Mouse (Mus musculus): ENCODE measurements around the gene Polr2b. TPM values are rescaled to one million over a fixed set of nuclear protein-coding genes. Genes with fewer than 3 reads are reported as not detected.

The Polr2b gene
- polyA plus RNA-seq, 1 experiment: 60.6 TPM

DNA sequence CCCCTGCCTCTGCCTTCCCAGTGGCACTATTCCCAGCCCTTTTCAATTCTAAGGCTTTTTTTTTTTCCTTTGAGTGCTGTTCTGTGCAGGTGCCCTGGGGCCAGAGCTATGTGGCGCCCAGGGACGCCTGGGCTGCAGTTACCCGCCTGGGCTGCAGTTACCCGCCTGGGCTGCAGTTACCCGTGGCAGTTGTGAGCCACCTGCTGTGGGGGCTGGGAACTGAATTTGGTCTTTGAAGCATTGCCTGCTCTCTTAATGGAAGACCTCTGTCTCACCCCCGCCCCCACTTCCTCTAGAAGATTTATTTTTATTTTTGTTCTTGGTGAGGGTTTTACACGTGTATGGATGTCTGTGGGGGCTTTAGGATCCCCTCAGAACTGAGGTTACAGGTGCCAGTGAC, 36.8 kb upstream of the Polr2b start:
- DNase-seq (ENCODE audit: low read depth): no peak
- TF ChIP-seq POLR2A (IDR thresholded peaks at IDR 0.05; ENCODE audit: borderline replicate concordance, extremely low read depth, insufficient read depth, insufficient read length, poor library complexity, severe bottlenecking) (no peak), CTCF (IDR thresholded peaks at IDR 0.05; ENCODE audit: borderline replicate concordance, extremely low read depth, insufficient read depth, insufficient read length) (no peak)

DNA sequence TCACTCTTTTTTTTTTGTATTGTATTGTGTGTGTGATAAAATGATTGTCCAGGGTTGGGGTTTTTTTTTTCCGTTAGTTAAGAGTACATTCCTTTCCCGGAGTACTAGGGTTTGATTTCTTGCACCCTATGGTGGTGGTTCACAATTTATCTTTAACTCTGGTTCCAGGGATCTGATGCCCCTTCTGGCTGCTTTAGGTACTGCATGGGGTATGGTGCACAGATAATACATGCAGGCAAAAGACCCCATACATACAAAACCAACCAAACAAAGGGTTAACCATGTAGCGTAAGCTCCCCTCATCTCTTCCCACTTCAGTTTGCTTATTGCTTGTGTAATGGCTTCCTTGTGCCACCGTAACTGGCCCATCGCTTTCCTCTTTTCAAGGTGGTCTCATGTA, 34.0 kb upstream of the Polr2b start:
- TF ChIP-seq POLR2A (IDR thresholded peaks at IDR 0.05; ENCODE audit: borderline replicate concordance, extremely low read depth, insufficient read depth, insufficient read length, poor library complexity, severe bottlenecking): no peak
- TF ChIP-seq CTCF (IDR thresholded peaks at IDR 0.05; ENCODE audit: borderline replicate concordance, extremely low read depth, insufficient read depth, insufficient read length): peak; percentile 60; the same call in 1 of the 2 replicates
- peak; percentile 40 for DNase-seq (ENCODE audit: low read depth)

DNA sequence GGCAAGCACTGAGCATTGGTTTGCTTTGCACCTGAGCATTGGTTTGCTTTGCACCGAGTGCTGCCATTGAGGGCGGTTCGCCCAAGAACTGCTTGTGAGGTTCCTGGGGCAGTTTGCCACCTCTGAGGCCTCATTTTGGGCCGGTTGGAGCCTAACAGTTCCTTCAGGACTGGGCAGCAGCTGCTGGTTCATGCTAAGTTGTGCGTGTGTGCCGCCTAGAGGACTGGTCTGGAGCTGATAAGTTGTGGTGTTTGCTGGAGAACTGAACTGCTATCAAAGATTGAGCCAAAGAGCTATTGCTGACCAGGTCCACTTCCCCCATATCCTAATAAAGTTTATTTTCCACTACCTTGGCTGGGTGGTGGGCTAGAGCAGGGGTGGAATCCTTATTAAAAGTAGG, 32.7 kb upstream of the Polr2b start:
- TF ChIP-seq CTCF (IDR thresholded peaks at IDR 0.05; ENCODE audit: borderline replicate concordance, extremely low read depth, insufficient read depth, insufficient read length): no peak
- TF ChIP-seq POLR2A (IDR thresholded peaks at IDR 0.05; ENCODE audit: borderline replicate concordance, extremely low read depth, insufficient read depth, insufficient read length, poor library complexity, severe bottlenecking): no peak
- DNase-seq (ENCODE audit: low read depth): no peak

DNA sequence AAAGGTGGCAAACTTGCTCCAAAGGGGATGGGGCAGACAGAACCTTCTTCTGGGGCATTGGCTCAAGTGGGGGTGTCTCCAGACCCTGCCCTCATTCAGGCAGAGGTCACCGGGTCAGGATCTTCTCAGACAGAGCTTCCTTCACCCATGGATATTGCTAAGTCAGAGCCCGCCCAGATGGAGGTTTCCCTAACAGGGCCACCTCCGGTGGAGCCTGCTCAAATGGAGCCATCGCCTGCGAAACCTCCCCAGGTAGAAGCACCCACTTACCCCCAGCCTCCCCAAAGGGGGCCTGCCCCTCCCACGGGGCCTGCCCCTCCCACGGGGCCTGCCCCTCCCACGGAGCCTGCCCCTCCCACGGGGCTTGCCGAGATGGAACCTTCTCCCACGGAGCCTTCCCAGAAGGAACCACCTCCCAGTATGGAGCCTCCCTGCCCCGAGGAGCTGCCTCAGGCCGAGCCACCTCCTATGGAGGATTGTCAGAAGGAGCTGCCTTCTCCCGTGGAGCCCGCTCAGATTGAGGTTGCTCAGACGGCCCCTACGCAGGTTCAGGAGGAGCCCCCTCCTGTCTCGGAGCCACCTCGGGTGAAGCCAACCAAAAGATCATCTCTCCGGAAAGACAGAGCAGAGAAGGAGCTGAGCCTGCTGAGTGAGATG, 28.3 kb upstream of the Polr2b start:
- DNase-seq (ENCODE audit: low read depth): no peak
- no peak for TF ChIP-seq POLR2A (IDR thresholded peaks at IDR 0.05; ENCODE audit: borderline replicate concordance, extremely low read depth, insufficient read depth, insufficient read length, poor library complexity, severe bottlenecking)
- no peak for TF ChIP-seq CTCF (IDR thresholded peaks at IDR 0.05; ENCODE audit: borderline replicate concordance, extremely low read depth, insufficient read depth, insufficient read length)

DNA sequence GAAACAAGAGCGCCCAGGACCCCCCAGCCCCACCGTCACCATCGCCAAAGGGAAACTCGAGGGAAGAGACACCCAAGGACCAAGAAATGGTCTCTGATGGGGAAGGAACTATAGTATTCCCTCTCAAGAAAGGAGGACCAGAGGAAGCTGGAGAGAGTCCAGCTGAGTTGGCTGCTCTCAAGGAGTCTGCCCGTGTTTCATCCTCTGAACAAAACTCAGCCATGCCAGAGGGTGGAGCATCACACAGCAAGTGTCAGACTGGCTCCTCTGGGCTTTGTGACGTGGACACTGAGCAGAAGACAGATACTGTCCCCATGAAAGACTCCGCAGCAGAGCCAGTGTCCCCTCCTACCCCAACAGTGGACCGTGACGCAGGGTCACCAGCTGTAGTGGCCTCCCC, 27.7 kb upstream of the Polr2b start:
- DNase-seq (ENCODE audit: low read depth): peak; percentile 25
- no peak for TF ChIP-seq CTCF (IDR thresholded peaks at IDR 0.05; ENCODE audit: borderline replicate concordance, extremely low read depth, insufficient read depth, insufficient read length)
- TF ChIP-seq POLR2A (IDR thresholded peaks at IDR 0.05; ENCODE audit: borderline replicate concordance, extremely low read depth, insufficient read depth, insufficient read length, poor library complexity, severe bottlenecking): no peak

DNA sequence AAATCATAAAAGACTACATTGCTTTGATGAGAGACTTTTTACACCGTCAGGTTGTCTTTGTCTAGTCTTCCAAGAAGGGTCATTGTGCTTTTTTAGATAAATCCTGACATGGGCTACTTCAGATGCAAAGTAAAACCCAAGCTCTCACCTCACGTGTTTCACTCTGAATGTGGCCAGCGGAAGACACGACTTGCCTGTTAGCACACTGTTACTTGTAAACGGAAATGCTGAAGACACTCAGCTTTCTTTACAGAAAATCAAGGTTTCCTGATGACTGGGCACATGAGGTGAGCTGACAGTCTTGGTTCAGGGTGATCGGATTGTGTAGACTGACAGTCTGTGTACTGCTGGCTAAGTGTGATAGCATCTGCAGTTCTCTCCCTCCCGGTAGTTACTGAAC, 24.3 kb upstream of the Polr2b start:
- DNase-seq (ENCODE audit: low read depth): no peak
- TF ChIP-seq POLR2A (IDR thresholded peaks at IDR 0.05; ENCODE audit: borderline replicate concordance, extremely low read depth, insufficient read depth, insufficient read length, poor library complexity, severe bottlenecking) (no peak), CTCF (IDR thresholded peaks at IDR 0.05; ENCODE audit: borderline replicate concordance, extremely low read depth, insufficient read depth, insufficient read length) (no peak)

DNA sequence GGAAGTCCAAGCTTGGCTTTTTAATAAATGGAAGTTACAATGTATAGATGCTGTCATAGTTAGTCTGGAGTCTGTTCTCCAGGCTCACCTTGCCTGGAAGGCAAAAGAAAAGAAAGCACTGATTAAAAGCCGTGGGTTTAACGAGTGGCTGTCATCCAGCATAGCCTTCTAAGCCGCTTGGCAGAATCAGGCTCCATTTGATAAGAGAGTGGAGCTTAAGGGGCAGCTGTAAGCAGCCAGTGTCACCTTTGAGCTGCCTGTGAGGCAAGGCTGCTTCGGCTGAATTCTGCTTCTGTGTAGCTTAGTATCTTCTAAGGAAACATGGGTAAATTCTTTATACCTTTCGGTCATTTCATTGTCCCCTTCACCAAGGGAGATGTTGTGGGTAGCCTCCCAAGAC, 23.0 kb upstream of the Polr2b start:
- TF ChIP-seq POLR2A (IDR thresholded peaks at IDR 0.05; ENCODE audit: borderline replicate concordance, extremely low read depth, insufficient read depth, insufficient read length, poor library complexity, severe bottlenecking): no peak
- TF ChIP-seq CTCF (IDR thresholded peaks at IDR 0.05; ENCODE audit: borderline replicate concordance, extremely low read depth, insufficient read depth, insufficient read length): no peak
- DNase-seq (ENCODE audit: low read depth): peak; percentile 5

DNA sequence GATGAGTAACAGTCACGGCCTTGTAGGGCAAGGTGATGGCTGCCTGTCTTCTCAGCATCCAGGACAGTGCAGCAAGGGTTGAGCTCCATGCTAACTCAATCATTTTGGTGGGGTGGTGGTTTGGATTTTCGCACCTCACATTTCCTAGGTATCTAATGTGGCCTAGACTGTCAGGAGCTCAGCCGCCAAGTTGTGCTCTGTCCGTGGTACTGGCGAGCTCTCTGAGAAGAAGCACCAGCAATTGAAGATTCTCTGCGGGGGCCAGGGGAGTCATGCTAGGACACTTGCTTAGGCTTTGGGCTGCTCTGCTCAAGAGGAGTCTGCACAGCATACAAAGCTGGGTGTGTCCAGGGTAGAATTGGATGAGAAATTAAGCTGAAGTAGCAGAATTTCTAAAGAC, 22.0 kb upstream of the Polr2b start:
- TF ChIP-seq POLR2A (IDR thresholded peaks at IDR 0.05; ENCODE audit: borderline replicate concordance, extremely low read depth, insufficient read depth, insufficient read length, poor library complexity, severe bottlenecking): no peak
- TF ChIP-seq CTCF (IDR thresholded peaks at IDR 0.05; ENCODE audit: borderline replicate concordance, extremely low read depth, insufficient read depth, insufficient read length): no peak
- DNase-seq (ENCODE audit: low read depth): no peak

DNA sequence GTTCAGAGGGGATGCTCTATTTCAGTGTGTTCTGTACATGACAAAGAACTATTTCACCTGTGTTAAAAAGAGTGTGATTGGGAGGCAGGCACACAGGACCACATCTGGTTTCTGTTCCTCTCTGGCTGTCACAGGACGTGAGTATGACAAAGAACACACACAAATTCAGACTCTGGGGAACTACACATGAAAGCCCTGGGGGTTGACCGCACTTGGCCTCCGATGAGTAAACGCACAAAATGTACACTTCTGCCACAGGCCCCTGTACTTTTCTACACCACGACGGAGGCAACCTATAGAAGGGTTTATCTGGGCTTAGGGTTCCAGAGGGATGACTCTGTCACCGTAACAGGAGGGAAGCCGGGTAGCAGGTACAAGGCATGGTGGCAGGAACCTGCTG, 20.3 kb upstream of the Polr2b start:
- no peak for DNase-seq (ENCODE audit: low read depth)
- TF ChIP-seq CTCF (IDR thresholded peaks at IDR 0.05; ENCODE audit: borderline replicate concordance, extremely low read depth, insufficient read depth, insufficient read length) (no peak), POLR2A (IDR thresholded peaks at IDR 0.05; ENCODE audit: borderline replicate concordance, extremely low read depth, insufficient read depth, insufficient read length, poor library complexity, severe bottlenecking) (no peak)

DNA sequence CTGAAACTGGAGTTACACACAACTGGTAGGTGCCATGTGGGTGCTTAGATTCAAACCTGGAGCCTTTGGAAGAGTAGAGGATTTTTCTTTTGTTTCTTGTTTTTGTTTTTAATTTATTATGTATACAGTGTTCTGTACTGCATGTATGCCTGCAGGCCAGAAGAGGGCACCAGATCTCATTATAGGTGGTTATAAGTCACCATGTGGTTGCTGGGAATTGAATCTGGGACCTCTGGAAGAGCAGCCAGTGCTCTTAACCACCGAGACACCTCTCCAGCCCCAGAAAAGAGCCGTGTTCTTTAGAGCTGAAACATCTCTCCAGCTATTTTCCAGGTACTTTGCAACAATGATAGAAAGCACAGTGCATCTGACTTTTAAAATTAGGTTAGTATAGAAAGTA, 19.3 kb upstream of the Polr2b start:
- DNase-seq (ENCODE audit: low read depth): no peak
- TF ChIP-seq POLR2A (IDR thresholded peaks at IDR 0.05; ENCODE audit: borderline replicate concordance, extremely low read depth, insufficient read depth, insufficient read length, poor library complexity, severe bottlenecking) (no peak), CTCF (IDR thresholded peaks at IDR 0.05; ENCODE audit: borderline replicate concordance, extremely low read depth, insufficient read depth, insufficient read length) (no peak)

DNA sequence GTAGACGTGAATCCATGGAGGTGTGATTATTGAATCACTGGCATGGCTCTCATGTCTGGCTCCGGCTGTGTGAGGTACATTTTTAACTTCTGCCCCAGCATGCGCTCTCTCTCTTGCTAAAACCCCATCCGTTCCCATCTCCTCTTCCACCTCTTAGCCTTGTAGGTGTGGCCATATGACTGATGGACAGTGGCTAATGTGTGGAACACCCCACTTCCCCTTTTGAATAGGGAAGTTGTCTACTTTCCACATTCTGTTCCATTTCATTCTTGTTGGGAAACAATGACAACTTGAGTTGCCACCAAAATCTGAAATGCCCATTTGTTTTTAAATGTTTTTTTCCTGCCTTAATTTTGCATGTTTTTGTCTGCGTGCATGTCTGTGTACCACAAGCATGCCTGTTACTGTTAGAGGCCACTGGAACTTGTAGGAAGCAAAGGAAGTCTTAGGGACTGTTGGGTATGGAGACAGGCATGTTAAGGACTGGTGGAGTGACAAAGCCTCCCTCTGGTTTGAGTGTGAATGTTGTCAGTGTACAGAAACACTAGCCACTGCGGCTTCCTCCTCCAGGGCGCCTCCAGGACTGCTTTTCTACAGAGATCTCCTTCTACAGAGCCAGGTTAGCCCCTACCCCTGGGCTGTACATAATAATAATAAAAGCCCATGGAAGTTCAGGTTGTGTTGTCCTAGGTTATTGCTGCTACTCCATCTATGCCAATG, 17.0 kb upstream of the Polr2b start:
- TF ChIP-seq POLR2A (IDR thresholded peaks at IDR 0.05; ENCODE audit: borderline replicate concordance, extremely low read depth, insufficient read depth, insufficient read length, poor library complexity, severe bottlenecking) (no peak), CTCF (IDR thresholded peaks at IDR 0.05; ENCODE audit: borderline replicate concordance, extremely low read depth, insufficient read depth, insufficient read length) (no peak)
- no peak for DNase-seq (ENCODE audit: low read depth)

DNA sequence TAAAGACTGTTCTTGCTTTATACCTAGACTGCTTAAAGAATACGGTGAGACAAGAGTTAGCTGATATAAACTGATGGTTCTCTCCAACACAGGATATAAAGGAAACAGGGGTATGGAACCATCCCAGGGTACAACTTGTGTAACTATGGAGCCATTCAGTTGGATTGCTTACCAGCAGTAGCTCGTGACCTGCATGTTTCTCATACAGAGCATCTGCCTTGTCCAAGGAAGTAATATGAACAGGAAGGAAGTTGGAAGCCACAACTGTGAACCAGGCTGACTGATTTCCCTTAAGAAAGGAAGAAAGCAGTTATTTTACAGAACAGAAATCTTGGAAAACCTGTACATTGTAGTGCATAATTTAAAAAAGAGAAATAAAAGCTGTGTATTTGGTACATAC, 10.5 kb upstream of the Polr2b start:
- TF ChIP-seq POLR2A (IDR thresholded peaks at IDR 0.05; ENCODE audit: borderline replicate concordance, extremely low read depth, insufficient read depth, insufficient read length, poor library complexity, severe bottlenecking) (no peak), CTCF (IDR thresholded peaks at IDR 0.05; ENCODE audit: borderline replicate concordance, extremely low read depth, insufficient read depth, insufficient read length) (no peak)
- DNase-seq (ENCODE audit: low read depth): no peak

Measured in brain, embryonic 14.5 days (tissue).